Mouse (Mus musculus): Measurements from ENCODE around the gene Gm20481.

DNA sequence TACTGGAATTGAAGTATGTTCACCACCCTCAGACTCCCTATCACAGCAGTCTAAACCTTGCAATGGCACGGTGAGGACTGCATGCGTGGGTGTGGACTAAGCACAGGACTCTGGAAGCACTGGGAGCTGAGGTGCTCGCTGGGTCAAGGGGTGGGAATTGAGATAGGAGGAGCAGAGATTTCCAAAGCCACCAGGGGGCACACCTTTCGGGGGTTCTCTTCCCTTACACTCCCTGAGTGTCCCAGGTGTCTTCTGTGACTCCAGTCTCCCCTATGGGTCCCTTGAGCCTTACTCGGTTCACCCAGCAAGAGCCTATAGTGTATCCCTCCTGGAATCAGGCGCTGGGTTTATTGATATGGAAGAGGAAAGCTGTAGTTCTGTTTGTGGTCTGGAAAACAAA, 46.8 kb upstream of the Gm20481 start:
- TF ChIP-seq CTCF (IDR thresholded peaks at IDR 0.05; ENCODE audit: extremely low read depth, insufficient read depth, insufficient read length, insufficient replicate concordance) (no peak), POLR2A (IDR thresholded peaks at IDR 0.05; ENCODE audit: low read depth, low read length) (no peak)
